Mouse (Mus musculus) embryonic facial prominence, embryonic 14.5 days (tissue): Measurements from ENCODE around the gene Gm28044. TPM values are rescaled to one million over a fixed set of nuclear protein-coding genes. Genes with fewer than 3 reads are reported as not detected.
"Not testable (repeated sequence)": the region's sequence is repeated elsewhere in the genome, so short reads cannot be mapped to it uniquely, and the experiment has no call there.

Experiments used
- ATAC-seq: fragments of 200-750 bp; cut with Nextera tagmentation; 2 replicates; pipeline ENCODE4 v1.8.0; 2017; ENCODE audit warnings: low read depth, moderate number of reproducible peaks, moderate TSS enrichment
- DNase-seq: peaks from one replicate; pipeline ENCODE4 v3.0.0-alpha.2; 2015; ENCODE audit warnings: low spot score
- H3K27ac ChIP-seq: fragments of 300-500 bp; sonication (generic); replicated peaks from 2 replicates; pipeline ENCODE4 v1.5.1; 2014; ENCODE audit warnings: low read depth, mild to moderate bottlenecking, low read length, moderate library complexity
- H3K27me3 ChIP-seq: fragments of 300-500 bp; sonication (generic); replicated peaks from 2 replicates; pipeline ENCODE4 v1.6.1; 2014; ENCODE audit warnings: low read length; ENCODE audit not compliant: control insufficient read depth, insufficient read depth
- H3K36me3 ChIP-seq: fragments of 300-500 bp; sonication (generic); 2 replicates; pipeline ENCODE4 v1.6.1; 2014; ENCODE audit warnings: low read length, mixed read lengths; ENCODE audit not compliant: control insufficient read depth, insufficient read depth
- H3K4me1 ChIP-seq: fragments of 300-500 bp; sonication (generic); 2 replicates; pipeline ENCODE4 v1.6.1; 2014; ENCODE audit warnings: antibody characterized with exemption, low read length; ENCODE audit not compliant: control insufficient read depth, insufficient read depth
- H3K4me2 ChIP-seq: fragments of 300-500 bp; sonication (generic); 2 replicates; pipeline ENCODE4 v1.6.1; 2014; ENCODE audit warnings: low read depth, mild to moderate bottlenecking, low read length, moderate library complexity, mixed read lengths
- H3K4me3 ChIP-seq: fragments of 300-500 bp; sonication (generic); 2 replicates; pipeline ENCODE4 v1.5.1; 2014; ENCODE audit warnings: low read depth, mild to moderate bottlenecking, low read length
- H3K9ac ChIP-seq: fragments of 300-500 bp; sonication (generic); 2 replicates; pipeline ENCODE4 v1.6.1; 2014; ENCODE audit warnings: low read depth, mild to moderate bottlenecking, low read length, moderate library complexity, mixed read lengths
- H3K9me3 ChIP-seq: fragments of 300-500 bp; sonication (generic); 2 replicates; pipeline ENCODE4 v1.6.1; 2016; ENCODE audit warnings: low read length; ENCODE audit not compliant: control insufficient read depth
- WGBS: fragments of 180-500 bp; shearing (Covaris S2); extraction: QIAGEN DNeasy Blood & Tissue Kit; methylation state at CpG from one replicate; pipeline ENCODE4 v1.1.7; 2014; 5-methylcytosine and 5-hydroxymethylcytosine counted together
- polyA plus RNA-seq: library from polyadenylated mRNA; unstranded; fragments of >200 nt; fragmentation: Nextera tagmentation; extraction: Ambion mirVana; gene quantifications from 2 replicates; pipeline ENCODE4 v1.2.1, GENCODE M21; 2014

The Gm28044 gene
- polyA plus RNA-seq: not detected in 2 replicates

DNA sequence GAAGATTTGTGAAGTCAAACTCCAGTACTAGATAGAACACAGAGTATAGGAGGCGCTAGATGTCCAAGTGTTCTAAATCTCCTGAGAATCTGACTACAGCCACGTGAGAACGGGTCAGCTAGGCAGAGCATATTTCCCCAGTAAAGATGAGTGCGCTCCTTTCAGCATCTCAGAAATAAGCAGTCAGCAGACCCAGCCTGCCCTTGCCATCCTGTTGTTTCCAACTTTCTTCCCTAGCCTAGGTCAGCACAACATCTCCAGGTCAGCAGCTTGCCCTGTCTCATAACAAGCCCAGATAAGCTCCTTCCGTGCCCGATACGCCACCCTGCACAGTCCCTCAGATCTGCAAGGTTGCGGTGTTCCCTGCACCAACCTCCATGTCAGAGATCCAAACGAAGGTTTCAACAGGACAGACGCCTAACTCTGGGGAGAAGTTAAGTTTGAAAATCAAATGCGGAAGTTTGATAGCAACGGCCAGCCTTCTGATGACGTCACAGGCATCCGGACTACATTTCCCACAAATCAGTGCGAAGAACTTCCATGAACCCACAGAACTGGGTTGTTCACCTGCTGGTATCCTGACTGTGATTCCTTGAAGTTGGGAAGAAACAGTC, at the start of gene Gm28044, which contains the start of gene Zfp953:
Gene Gm28044 (minus strand): TSS at position 406 of the 614 bp plus-strand sequence.
Gene Zfp953 (minus strand): TSS at position 475 of the 614 bp plus-strand sequence.
- Histone ChIP-seq H3K9me3 (no peaks in the 10 kb centered on the region), H3K4me3 (peak within 1 kb of the TSS; percentile 74), H3K4me2 (peak within 1 kb of the TSS; percentile 78), H3K27me3 (no peaks in the 10 kb centered on the region), H3K36me3 (no peaks in the 10 kb centered on the region), H3K9ac (peak within 1 kb of the TSS; percentile 74), H3K4me1 (0 out of 2 replicates have a peak, but pooled peaks cover 3% of the 10 kb centered on the region), H3K27ac (peak within 1 kb of the TSS; percentile 59; the same call in 1 of the 2 replicates)
- WGBS: under 1% methylated on average over 15 of the region's 15 CpGs
- ATAC-seq (peak; percentile 93), DNase-seq (peak; percentile 93)

- not testable (repeated sequence) for H3K9me3 ChIP-seq, H3K36me3 ChIP-seq, H3K27ac ChIP-seq, H3K4me1 ChIP-seq, H3K27me3 ChIP-seq
- DNase-seq: peak; percentile 90
- peak within 1 kb of the TSS; percentile 66 for H3K9ac ChIP-seq
- peak within 1 kb of the TSS; percentile 57 for H3K4me2 ChIP-seq
- ATAC-seq: peak; percentile 96
- peak within 1 kb of the TSS; percentile 59 for H3K4me3 ChIP-seq
- WGBS: 2% methylated on average over 14 of the region's 16 CpGs
Measured at GRCm38 (mm10) chr13:67399183-67399903, 39.0 kb upstream of the Gm28044 start, which contains the start of gene Zfp429. Gene Zfp429, minus strand, starts transcription at chr13:67399819.

GRCm38 (mm10) chr13:67376255-67376654, 15.9 kb upstream of the Gm28044 start:
- not testable (repeated sequence) for H3K4me3 ChIP-seq, H3K4me2 ChIP-seq, ATAC-seq, H3K27ac ChIP-seq, H3K27me3 ChIP-seq, H3K4me1 ChIP-seq, H3K9me3 ChIP-seq, DNase-seq, H3K36me3 ChIP-seq, H3K9ac ChIP-seq
- WGBS: 66% methylated on average over 3 of the region's 3 CpGs

- ATAC-seq (peak; percentile 94), DNase-seq (peak; percentile 83)
- H3K9me3 ChIP-seq, H3K27ac ChIP-seq, H3K36me3 ChIP-seq, H3K27me3 ChIP-seq, H3K4me1 ChIP-seq: not testable (repeated sequence)
- peak within 1 kb of the TSS; percentile 50 for H3K4me3 ChIP-seq
- WGBS: 20% methylated on average over 13 of the region's 15 CpGs
- H3K4me2 ChIP-seq: peak within 1 kb of the TSS; percentile 59
- H3K9ac ChIP-seq: peak within 1 kb of the TSS; percentile 54; the same call in 1 of the 2 replicates
Measured at GRCm38 (mm10) chr13:67375050-67375911, 14.9 kb upstream of the Gm28044 start, which contains the start of the genes Gm28041 and Zfp456. Gene Gm28041, minus strand, starts transcription at chr13:67375733. Gene Zfp456, minus strand, starts transcription at chr13:67375810.

- Histone ChIP-seq H3K9me3 (no peaks in the 10 kb centered on the region), H3K27ac (no peak overlapping the region), H3K4me1 (no peaks in the 10 kb centered on the region), H3K4me2 (no peak overlapping the region), H3K9ac (no peak overlapping the region), H3K36me3 (no peaks in the 10 kb centered on the region), H3K27me3 (no peaks in the 10 kb centered on the region), H3K4me3 (no peak overlapping the region)
- DNase-seq: no peak
- no peak for ATAC-seq
Measured at GRCm38 (mm10) chr13:67351854-67352253, 8.5 kb downstream of the Gm28044 start.

DNA sequence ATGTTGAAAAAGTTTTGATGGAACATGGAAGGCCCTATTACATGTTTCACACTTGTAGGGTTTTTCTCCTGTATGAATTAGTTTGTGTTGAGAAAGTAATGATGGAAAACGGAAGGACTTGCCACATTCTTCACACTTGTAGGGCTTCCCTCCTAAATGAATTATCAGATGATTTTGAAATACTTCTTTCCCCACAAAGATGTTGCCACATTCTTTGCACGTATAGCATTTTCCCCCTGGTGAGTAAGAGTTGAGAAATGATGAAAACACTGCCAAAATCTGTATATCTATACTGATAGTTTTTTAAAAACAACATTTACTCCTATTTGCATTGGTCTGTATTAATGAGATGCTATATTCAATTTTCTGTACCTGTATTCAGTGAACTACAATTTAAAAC, 16.9 kb downstream of the Gm28044 start:
- no peak overlapping the region for H3K4me2 ChIP-seq
- WGBS: 84% methylated on average over 2 of the region's 2 CpGs
- ATAC-seq: no peak

GRCm38 (mm10) chr13:67332877-67333276, 27.5 kb downstream of the Gm28044 start:
- Histone ChIP-seq H3K4me2 (peak overlapping the region; percentile 60), H3K4me1 (peaks cover 5% of the 10 kb centered on the region; the same call in 1 of the 2 replicates), H3K4me3 (peak overlapping the region; percentile 59), H3K27ac (peak overlapping the region; percentile 79), H3K36me3 (no peaks in the 10 kb centered on the region), H3K9ac (peak overlapping the region; percentile 61), H3K27me3 (no peaks in the 10 kb centered on the region), H3K9me3 (no peaks in the 10 kb centered on the region)
- DNase-seq (peak; percentile 30), ATAC-seq (peak; percentile 69)
- 75% methylated on average over 1 of the region's 1 CpGs for WGBS

More for the DNA sequence above, 16.9 kb downstream of the Gm28044 start:
- peaks cover 19% of the 10 kb centered on the region; the same call in 1 of the 2 replicates for H3K36me3 ChIP-seq
- no peak for DNase-seq
- H3K9ac ChIP-seq: no peak overlapping the region
- H3K9me3 ChIP-seq: no peaks in the 10 kb centered on the region
- H3K4me1 ChIP-seq: no peaks in the 10 kb centered on the region
- H3K27me3 ChIP-seq: no peaks in the 10 kb centered on the region
- no peak overlapping the region for H3K27ac ChIP-seq
- H3K4me3 ChIP-seq: no peak overlapping the region
